Mouse (Mus musculus) neural tube, embryonic 11.5 days (tissue): ENCODE results near the gene Slc39a1. TPM values are rescaled to one million over a fixed set of nuclear protein-coding genes. Genes with fewer than 3 reads are reported as not detected.
"Not testable (repeated sequence)": the region's sequence is repeated elsewhere in the genome, so short reads cannot be mapped to it uniquely, and the experiment has no call there.

Source experiments
- ATAC-seq: fragments of 200-750 bp; cut with Nextera tagmentation; 2 replicates; pipeline ENCODE4 v1.8.0; 2017; ENCODE audit warnings: moderate number of reproducible peaks, mild to moderate bottlenecking, moderate TSS enrichment, moderate library complexity; ENCODE audit not compliant: insufficient read depth, low FRiP score, low TSS enrichment
- DNase-seq: peaks from one replicate; pipeline ENCODE4 v3.0.0-alpha.2; 2015; ENCODE audit warnings: low spot score
- H3K27ac ChIP-seq: fragments of 300-500 bp; sonication (generic); 2 replicates; pipeline ENCODE4 v1.5.1; 2014; ENCODE audit warnings: low read depth, mild to moderate bottlenecking, low read length
- H3K27me3 ChIP-seq: fragments of 300-500 bp; sonication (generic); 2 replicates; pipeline ENCODE4 v1.6.1; 2014; ENCODE audit warnings: mild to moderate bottlenecking, low read length, mixed read lengths; ENCODE audit not compliant: control insufficient read depth, insufficient read depth
- H3K36me3 ChIP-seq: fragments of 300-500 bp; sonication (generic); 2 replicates; pipeline ENCODE4 v1.6.1; 2014; ENCODE audit warnings: mild to moderate bottlenecking, low read length, moderate library complexity, mixed read lengths; ENCODE audit not compliant: control insufficient read depth, insufficient read depth
- H3K4me1 ChIP-seq: fragments of 300-500 bp; sonication (generic); 2 replicates; pipeline ENCODE4 v1.6.1; 2014; ENCODE audit warnings: low read length, mixed read lengths; ENCODE audit not compliant: control insufficient read depth, insufficient read depth
- H3K4me2 ChIP-seq: fragments of 300-500 bp; sonication (generic); 2 replicates; pipeline ENCODE4 v1.6.1; 2014; ENCODE audit warnings: low read depth, mild to moderate bottlenecking, moderate library complexity
- H3K4me3 ChIP-seq: fragments of 300-500 bp; sonication (generic); 2 replicates; pipeline ENCODE4 v1.5.1; 2014; ENCODE audit warnings: low read depth, low read length
- H3K9ac ChIP-seq: fragments of 300-500 bp; sonication (generic); 2 replicates; pipeline ENCODE4 v1.6.1; 2014; ENCODE audit warnings: mild to moderate bottlenecking, low read length
- H3K9me3 ChIP-seq: fragments of 300-500 bp; sonication (generic); 2 replicates; pipeline ENCODE4 v1.6.1; 2016; ENCODE audit warnings: low read length; ENCODE audit not compliant: control insufficient read depth
- WGBS: fragments of 180-500 bp; shearing (Covaris S2); extraction: QIAGEN DNeasy Blood & Tissue Kit; methylation state at CpG from one replicate; pipeline ENCODE4 v1.1.7; 2014; 5-methylcytosine and 5-hydroxymethylcytosine counted together
- polyA plus RNA-seq: library from polyadenylated mRNA; unstranded; fragments of >200 nt; fragmentation: Nextera tagmentation; extraction: Ambion mirVana; gene quantifications from 2 replicates; pipeline ENCODE4 v1.2.1, GENCODE M21; 2014

The Slc39a1 gene
- polyA plus RNA-seq, 1 experiment from 2014 or later: 50.6 TPM

GRCm38 (mm10) chr3:90248746-90249100 is 751 bp downstream of the Slc39a1 start:
- no peak overlapping the region for H3K27ac ChIP-seq
- H3K27me3 ChIP-seq: no peaks in the 10 kb centered on the region
- H3K9me3 ChIP-seq: no peaks in the 10 kb centered on the region
- ATAC-seq (no peak), DNase-seq (no peak)
- 6% methylated on average over 10 of the region's 10 CpGs for WGBS
- peaks cover 6% of the 10 kb centered on the region; the same call in 1 of the 2 replicates for H3K4me1 ChIP-seq
- peaks cover 2% of the 10 kb centered on the region; the same call in 1 of the 2 replicates for H3K36me3 ChIP-seq
- H3K9ac ChIP-seq: peak overlapping the region; percentile 45
- H3K4me2 ChIP-seq: peak overlapping the region; percentile 76
- peak overlapping the region; percentile 44 for H3K4me3 ChIP-seq

- H3K27me3 ChIP-seq: no peaks in the 10 kb centered on the region
- no peak overlapping the region for H3K4me2 ChIP-seq
- no peak overlapping the region for H3K9ac ChIP-seq
- ATAC-seq (no peak), DNase-seq (no peak)
- H3K4me3 ChIP-seq: no peak overlapping the region
- peaks cover 12% of the 10 kb centered on the region for H3K4me1 ChIP-seq
- H3K27ac ChIP-seq: no peak overlapping the region
- H3K36me3 ChIP-seq: peaks cover 2% of the 10 kb centered on the region; the same call in 1 of the 2 replicates
- WGBS: 92% methylated on average over 6 of the region's 6 CpGs
- H3K9me3 ChIP-seq: no peaks in the 10 kb centered on the region
Observed at GRCm38 (mm10) chr3:90250791-90251190, 2.8 kb downstream of the Slc39a1 start.

GRCm38 (mm10) chr3:90251731-90252226 is 3.8 kb downstream of the Slc39a1 start:
- DNase-seq, H3K9me3 ChIP-seq, H3K27me3 ChIP-seq, H3K9ac ChIP-seq, ATAC-seq, H3K27ac ChIP-seq, H3K4me2 ChIP-seq, H3K36me3 ChIP-seq, H3K4me3 ChIP-seq: not testable (repeated sequence)
- 91% methylated on average over 8 of the region's 12 CpGs for WGBS
- H3K4me1 ChIP-seq: peaks cover 12% of the 10 kb centered on the region

DNA sequence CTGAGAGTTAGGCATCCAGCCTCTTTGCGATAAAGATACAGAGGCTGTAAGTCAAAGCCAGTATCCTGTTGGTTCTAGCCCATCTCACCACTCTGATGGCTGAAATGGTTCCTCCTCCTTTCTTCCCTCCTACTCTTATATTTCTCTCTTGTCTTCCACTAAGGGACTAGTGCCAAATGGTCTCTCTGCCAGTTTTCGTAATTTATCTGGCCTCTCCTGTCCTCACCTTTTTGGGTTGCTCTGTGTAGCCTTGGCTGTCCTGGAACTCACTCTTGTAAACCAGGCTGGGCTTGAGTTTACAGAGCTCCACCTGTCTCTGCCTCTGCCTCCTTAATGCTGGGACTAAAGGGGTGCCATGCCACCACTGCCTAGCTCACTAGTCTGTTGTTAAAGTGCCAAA is 4.7 kb downstream of the Slc39a1 start:
- 96% methylated on average over 2 of the region's 2 CpGs for WGBS

GRCm38 (mm10) chr3:90253174-90253573 is 5.2 kb downstream of the Slc39a1 start:
- H3K9me3 ChIP-seq, DNase-seq, H3K36me3 ChIP-seq, H3K4me1 ChIP-seq, H3K4me3 ChIP-seq, H3K27ac ChIP-seq, H3K4me2 ChIP-seq, H3K9ac ChIP-seq, ATAC-seq, H3K27me3 ChIP-seq: not testable (repeated sequence)
- 82% methylated on average over 1 of the region's 1 CpGs for WGBS

More for the DNA sequence above, 4.7 kb downstream of the Slc39a1 start:
- H3K4me1 ChIP-seq, H3K9ac ChIP-seq, H3K4me3 ChIP-seq, H3K27me3 ChIP-seq, ATAC-seq, H3K27ac ChIP-seq, H3K9me3 ChIP-seq, H3K36me3 ChIP-seq, H3K4me2 ChIP-seq, DNase-seq: not testable (repeated sequence)

GRCm38 (mm10) chr3:90253653-90254418 is 5.9 kb downstream of the Slc39a1 start, which contains the start of gene Crtc2:
Crtc2 (plus strand) TSS chr3:90254163.
- no peaks in the 10 kb centered on the region for H3K9me3 ChIP-seq
- H3K27ac ChIP-seq: peak within 1 kb of the TSS; percentile 85
- peak within 1 kb of the TSS; percentile 76 for H3K9ac ChIP-seq
- H3K4me1 ChIP-seq: peaks cover 7% of the 10 kb centered on the region
- DNase-seq: peak; percentile 96
- no peaks in the 10 kb centered on the region for H3K27me3 ChIP-seq
- H3K4me2 ChIP-seq: peak within 1 kb of the TSS; percentile 49
- WGBS: 2% methylated on average over 40 of the region's 40 CpGs
- peaks cover 4% of the 10 kb centered on the region; the same call in 1 of the 2 replicates for H3K36me3 ChIP-seq
- ATAC-seq: peak; percentile 93
- H3K4me3 ChIP-seq: peak within 1 kb of the TSS; percentile 80

- H3K4me2 ChIP-seq: peak overlapping the region; percentile 49
- under 1% methylated on average over 39 of the region's 41 CpGs for WGBS
- no peak for DNase-seq
Observed at GRCm38 (mm10) chr3:90254419-90255193, 6.6 kb downstream of the Slc39a1 start.

GRCm38 (mm10) chr3:90255194-90255565 is 7.2 kb downstream of the Slc39a1 start:
- Histone ChIP-seq H3K36me3 (peaks cover 10% of the 10 kb centered on the region), H3K4me3 (peak overlapping the region; percentile 80), H3K9ac (peak overlapping the region; percentile 76), H3K4me1 (peaks cover 6% of the 10 kb centered on the region), H3K27ac (no peak overlapping the region), H3K9me3 (no peaks in the 10 kb centered on the region), H3K27me3 (no peaks in the 10 kb centered on the region), H3K4me2 (peak overlapping the region; percentile 49)
- ATAC-seq (no peak), DNase-seq (no peak)
- WGBS: 37% methylated on average over 2 of the region's 2 CpGs

More at GRCm38 (mm10) chr3:90254419-90255193, 6.6 kb downstream of the Slc39a1 start:
- Histone ChIP-seq H3K4me3 (peak overlapping the region; percentile 80), H3K9ac (peak overlapping the region; percentile 76), H3K27ac (peak overlapping the region; percentile 85), H3K27me3 (no peaks in the 10 kb centered on the region), H3K9me3 (no peaks in the 10 kb centered on the region), H3K36me3 (peaks cover 8% of the 10 kb centered on the region), H3K4me1 (peaks cover 6% of the 10 kb centered on the region)
- peak; percentile 76 for ATAC-seq
